Mouse (Mus musculus): ENCODE results near the gene Cass4. TPM values are rescaled to one million over a fixed set of nuclear protein-coding genes. Genes with fewer than 3 reads are reported as not detected.
A peak's percentile ranks its signal among the peaks of the same experiment; 100 is the strongest.

Gene Cass4
- polyA plus RNA-seq, 1 experiment from 2014 or later: 0.33 TPM

DNA sequence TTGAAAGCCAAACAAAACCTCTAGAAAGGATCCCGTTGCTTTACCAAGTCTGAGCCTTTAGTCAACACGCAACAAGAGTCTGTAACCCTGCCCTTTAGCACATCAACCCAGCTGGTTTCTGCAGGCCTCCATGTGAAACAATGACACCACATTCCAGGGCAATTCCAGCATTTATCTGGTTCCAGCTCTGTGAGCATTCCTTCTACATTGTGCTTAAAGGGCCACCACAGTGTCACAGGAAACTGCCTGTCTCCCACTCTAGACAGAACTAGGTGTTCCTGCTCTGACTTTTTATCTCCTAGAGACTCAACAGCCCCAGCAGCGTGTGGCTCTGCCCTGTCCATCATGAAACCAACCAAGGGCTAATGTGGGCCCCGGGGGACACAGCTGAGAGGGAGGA lies 19.7 kb downstream of the Cass4 start:
- Histone ChIP-seq H3K27ac (no peak overlapping the region), H3K36me3 (no peaks in the 10 kb centered on the region), H3K4me2 (no peak overlapping the region), H3K4me3 (no peak overlapping the region), H3K9me3 (no peaks in the 10 kb centered on the region), H3K9ac (no peak overlapping the region), H3K4me1 (0 out of 2 replicates have a peak, but pooled peaks cover 2% of the 10 kb centered on the region), H3K27me3 (no peaks in the 10 kb centered on the region)
- no peak for ATAC-seq (ENCODE audit: insufficient number of reproducible peaks, low FRiP score, low TSS enrichment, low read depth)
- WGBS: 40% methylated on average over 4 of the region's 4 CpGs

DNA sequence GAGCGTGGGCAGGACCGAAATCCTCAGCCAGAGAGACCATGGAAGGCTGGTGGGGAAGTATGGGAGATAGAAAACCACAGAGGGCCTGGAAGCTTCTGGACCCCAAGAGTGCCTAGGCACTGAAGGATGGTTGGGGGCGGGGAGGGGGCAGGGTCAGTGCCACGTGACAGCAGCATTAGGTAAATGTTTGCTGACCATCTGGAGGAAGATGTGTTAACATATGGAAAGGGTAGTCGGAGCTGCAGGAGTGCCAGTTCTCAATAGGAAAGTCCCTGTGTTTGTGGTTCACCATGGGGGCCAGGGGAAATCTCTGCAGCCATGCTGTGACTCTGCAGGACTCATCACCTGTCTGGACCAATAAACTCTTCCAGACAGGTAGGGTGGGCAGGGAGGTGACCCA lies 20.3 kb downstream of the Cass4 start:
- no peaks in the 10 kb centered on the region for H3K9me3 ChIP-seq
- no peak overlapping the region for H3K9ac ChIP-seq
- no peaks in the 10 kb centered on the region for H3K36me3 ChIP-seq
- no peak overlapping the region for H3K4me2 ChIP-seq
- no peak for ATAC-seq (ENCODE audit: insufficient number of reproducible peaks, low FRiP score, low TSS enrichment, low read depth)
- no peak overlapping the region for H3K27ac ChIP-seq
- H3K4me1 ChIP-seq: 0 out of 2 replicates have a peak, but pooled peaks cover 2% of the 10 kb centered on the region
- H3K4me3 ChIP-seq: no peak overlapping the region
- 46% methylated on average over 5 of the region's 5 CpGs for WGBS
- H3K27me3 ChIP-seq: no peaks in the 10 kb centered on the region

- Histone ChIP-seq H3K9me3 (no peaks in the 10 kb centered on the region), H3K4me2 (no peak overlapping the region), H3K9ac (no peak overlapping the region), H3K4me1 (0 out of 2 replicates have a peak, but pooled peaks cover 2% of the 10 kb centered on the region), H3K36me3 (no peaks in the 10 kb centered on the region), H3K4me3 (no peak overlapping the region), H3K27ac (no peak overlapping the region), H3K27me3 (no peaks in the 10 kb centered on the region)
- ATAC-seq (ENCODE audit: insufficient number of reproducible peaks, low FRiP score, low TSS enrichment, low read depth): no peak
- WGBS: 63% methylated on average over 12 of the region's 12 CpGs
These were observed 22.6 kb downstream of the Cass4 start for GRCm38 (mm10) chr2:172416218-172416617.

- 0 out of 2 replicates have a peak, but pooled peaks cover 2% of the 10 kb centered on the region for H3K4me1 ChIP-seq
- no peak overlapping the region for H3K9ac ChIP-seq
- no peaks in the 10 kb centered on the region for H3K36me3 ChIP-seq
- H3K27ac ChIP-seq: no peak overlapping the region
- no peaks in the 10 kb centered on the region for H3K9me3 ChIP-seq
- H3K4me3 ChIP-seq: no peak overlapping the region
- no peak overlapping the region for H3K4me2 ChIP-seq
- ATAC-seq (ENCODE audit: insufficient number of reproducible peaks, low FRiP score, low TSS enrichment, low read depth): no peak
- no peaks in the 10 kb centered on the region for H3K27me3 ChIP-seq
- WGBS: 81% methylated on average over 5 of the region's 5 CpGs
These were observed 23.3 kb downstream of the Cass4 start for GRCm38 (mm10) chr2:172416876-172417275.

DNA sequence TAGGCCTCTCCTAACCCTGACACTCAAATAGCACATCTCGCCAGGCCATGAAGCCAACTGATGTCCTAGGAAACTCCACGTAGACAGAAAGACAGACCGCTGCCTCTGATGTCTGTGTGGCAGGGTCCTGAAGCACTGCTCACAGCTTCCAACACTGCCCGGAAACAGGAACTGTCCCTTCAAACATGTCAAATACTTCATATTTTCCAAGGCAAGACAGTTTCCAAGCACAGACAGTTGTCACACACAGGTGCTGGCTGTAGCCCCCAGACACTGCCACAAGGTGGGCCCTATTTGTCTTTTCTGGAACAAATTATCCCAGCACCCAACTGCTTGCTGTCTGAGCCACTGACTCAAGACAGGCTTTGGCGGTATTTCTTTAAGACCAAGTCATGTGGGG lies 24.6 kb downstream of the Cass4 start:
- WGBS: 89% methylated on average over 5 of the region's 5 CpGs
- H3K27me3 ChIP-seq: no peaks in the 10 kb centered on the region

GRCm38 (mm10) chr2:172430609-172431008 lies 37.0 kb downstream of the Cass4 start:
- H3K27ac ChIP-seq: no peak overlapping the region
- 72% methylated on average over 1 of the region's 1 CpGs for WGBS
- ATAC-seq (ENCODE audit: insufficient number of reproducible peaks, low FRiP score, low TSS enrichment, low read depth): no peak

More for the DNA sequence above, 24.6 kb downstream of the Cass4 start:
- no peak overlapping the region for H3K27ac ChIP-seq
- H3K9me3 ChIP-seq: no peaks in the 10 kb centered on the region
- ATAC-seq (ENCODE audit: insufficient number of reproducible peaks, low FRiP score, low TSS enrichment, low read depth): no peak
- H3K9ac ChIP-seq: no peak overlapping the region
- H3K4me3 ChIP-seq: no peak overlapping the region
- H3K4me1 ChIP-seq: 0 out of 2 replicates have a peak, but pooled peaks cover 2% of the 10 kb centered on the region
- H3K36me3 ChIP-seq: no peaks in the 10 kb centered on the region
- H3K4me2 ChIP-seq: no peak overlapping the region

GRCm38 (mm10) chr2:172433746-172434145 lies 40.2 kb downstream of the Cass4 start:
- H3K9me3 ChIP-seq: no peaks in the 10 kb centered on the region
- no peak overlapping the region for H3K4me2 ChIP-seq
- WGBS: 44% methylated on average over 5 of the region's 5 CpGs
- H3K4me1 ChIP-seq: no peaks in the 10 kb centered on the region
- H3K4me3 ChIP-seq: no peak overlapping the region
- H3K27me3 ChIP-seq: no peaks in the 10 kb centered on the region
- no peak for ATAC-seq (ENCODE audit: insufficient number of reproducible peaks, low FRiP score, low TSS enrichment, low read depth)
- H3K27ac ChIP-seq: no peak overlapping the region
- no peaks in the 10 kb centered on the region for H3K36me3 ChIP-seq
- no peak overlapping the region for H3K9ac ChIP-seq

More at GRCm38 (mm10) chr2:172430609-172431008, 37.0 kb downstream of the Cass4 start:
- Histone ChIP-seq H3K4me2 (no peak overlapping the region), H3K36me3 (no peaks in the 10 kb centered on the region), H3K4me3 (no peak overlapping the region), H3K9ac (no peak overlapping the region), H3K4me1 (no peaks in the 10 kb centered on the region), H3K27me3 (no peaks in the 10 kb centered on the region), H3K9me3 (no peaks in the 10 kb centered on the region)

DNA sequence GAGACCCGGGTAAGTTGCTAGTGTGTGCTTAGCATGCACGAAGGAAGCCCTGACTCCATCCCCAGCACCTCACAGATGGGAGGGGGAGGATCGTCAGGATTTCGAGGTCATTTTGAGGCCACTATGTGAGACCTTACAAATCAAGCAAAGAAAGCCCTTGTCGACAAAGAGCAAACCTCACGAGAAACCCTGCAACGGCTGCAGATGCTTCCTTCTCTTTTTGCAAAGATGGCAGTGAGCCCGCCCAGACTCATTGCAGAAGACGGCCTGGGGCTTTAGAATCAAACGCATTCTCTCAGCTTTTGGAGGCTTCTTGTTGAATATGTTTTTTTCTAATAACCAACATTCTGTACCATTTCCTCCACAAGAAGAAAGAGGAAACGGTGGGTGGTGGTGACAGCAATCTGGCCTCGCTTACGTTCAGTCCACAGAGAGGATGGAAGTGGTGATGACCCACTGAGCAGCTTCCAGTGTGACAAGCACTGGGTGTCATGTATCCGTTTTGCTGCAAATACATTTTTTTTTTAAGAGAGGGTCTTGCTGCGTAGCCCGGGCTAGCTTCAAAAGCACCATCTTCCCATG lies 43.9 kb downstream of the Cass4 start:
- Histone ChIP-seq H3K36me3 (no peaks in the 10 kb centered on the region), H3K4me3 (no peak overlapping the region), H3K27me3 (no peaks in the 10 kb centered on the region), H3K4me1 (peaks cover 18% of the 10 kb centered on the region), H3K9me3 (no peaks in the 10 kb centered on the region), H3K4me2 (no peak overlapping the region), H3K27ac (no peak overlapping the region), H3K9ac (no peak overlapping the region)
- no peak for ATAC-seq (ENCODE audit: insufficient number of reproducible peaks, low FRiP score, low TSS enrichment, low read depth)
- WGBS: 63% methylated on average over 16 of the region's 16 CpGs

DNA sequence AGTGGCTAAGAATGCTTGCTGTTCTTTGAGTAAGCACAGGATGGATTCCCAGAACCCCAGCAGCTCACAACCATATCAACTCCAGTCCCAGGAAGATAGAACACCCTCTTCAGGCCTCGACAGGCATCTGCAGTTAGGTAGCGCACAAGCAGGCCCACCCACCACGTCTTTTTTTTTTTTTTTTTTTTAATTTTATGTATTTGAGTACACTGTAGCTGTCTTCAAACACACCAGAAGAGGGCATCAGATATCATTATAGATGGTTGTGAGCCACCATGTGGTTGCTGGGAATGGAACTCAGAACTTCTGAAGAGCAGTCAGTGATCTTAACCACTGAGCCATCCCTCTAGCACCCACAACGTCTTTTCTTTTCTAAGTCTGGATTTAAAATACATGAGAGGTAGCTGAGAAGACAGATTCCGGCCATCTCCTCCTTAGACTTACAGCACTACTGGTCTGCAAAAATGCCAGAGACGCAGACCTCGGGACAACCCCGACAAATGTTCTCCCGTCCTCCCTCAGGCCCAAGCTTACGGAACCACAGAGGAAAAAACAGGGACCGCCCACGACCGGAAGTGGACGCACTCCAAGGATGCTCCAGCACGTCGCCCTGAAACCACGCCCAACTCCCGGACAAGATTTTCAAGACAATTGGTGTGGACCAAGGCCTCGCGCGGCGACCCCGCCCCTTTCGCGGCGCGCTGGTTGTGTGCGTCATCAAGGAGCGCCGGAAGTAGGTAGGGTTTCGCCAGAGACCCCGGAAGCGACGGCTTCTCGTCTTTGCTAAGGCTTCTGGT lies 46.4 kb downstream of the Cass4 start, which contains the start of gene Rtf2:
Gene Rtf2, plus strand, starts transcription at position 714 of the 797 bp plus-strand sequence.
- Histone ChIP-seq H3K9me3 (no peaks in the 10 kb centered on the region), H3K27me3 (no peaks in the 10 kb centered on the region), H3K9ac (peak within 1 kb of the TSS; percentile 50), H3K4me1 (peaks cover 18% of the 10 kb centered on the region), H3K36me3 (peaks cover 6% of the 10 kb centered on the region), H3K4me3 (peak within 1 kb of the TSS; percentile 76), H3K27ac (peak within 1 kb of the TSS; percentile 76), H3K4me2 (peak within 1 kb of the TSS; percentile 82)
- ATAC-seq (ENCODE audit: insufficient number of reproducible peaks, low FRiP score, low TSS enrichment, low read depth): peak; percentile 87
- 2% methylated on average over 35 of the region's 35 CpGs for WGBS

GRCm38 (mm10) chr2:172440640-172441005 lies 47.0 kb downstream of the Cass4 start:
- Histone ChIP-seq H3K36me3 (peaks cover 11% of the 10 kb centered on the region), H3K4me2 (peak overlapping the region; percentile 82), H3K27me3 (no peaks in the 10 kb centered on the region), H3K27ac (peak overlapping the region; percentile 68; the same call in 1 of the 2 replicates), H3K4me3 (peak overlapping the region; percentile 76), H3K4me1 (peaks cover 18% of the 10 kb centered on the region), H3K9me3 (no peaks in the 10 kb centered on the region), H3K9ac (peak overlapping the region; percentile 50)
- under 1% methylated on average over 21 of the region's 21 CpGs for WGBS
- peak; percentile 26; the same call in 1 of the 2 replicates for ATAC-seq (ENCODE audit: insufficient number of reproducible peaks, low FRiP score, low TSS enrichment, low read depth)

DNA sequence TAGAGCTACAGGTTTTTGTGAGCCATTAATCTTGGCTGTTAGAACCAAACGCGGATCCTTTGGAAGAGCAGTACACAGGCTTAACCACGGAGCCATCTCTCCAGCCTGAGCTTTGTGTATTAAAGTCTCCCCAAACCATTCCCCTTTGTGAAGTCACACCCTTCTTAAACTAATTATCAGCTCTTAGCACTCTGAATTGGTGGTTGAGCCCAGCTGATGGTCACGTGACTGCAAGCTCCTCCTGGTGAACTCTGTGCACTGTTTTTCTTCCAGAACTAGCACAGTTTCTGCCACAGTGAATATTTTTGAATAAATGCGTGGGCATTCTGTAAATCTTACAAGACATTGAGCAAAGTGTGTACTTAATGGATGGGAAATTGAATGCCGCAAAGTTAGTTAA lies 47.6 kb downstream of the Cass4 start:
- H3K4me1 ChIP-seq: peaks cover 18% of the 10 kb centered on the region
- H3K36me3 ChIP-seq: peaks cover 16% of the 10 kb centered on the region
- H3K4me2 ChIP-seq: peak overlapping the region; percentile 82
- H3K27me3 ChIP-seq: no peaks in the 10 kb centered on the region
- WGBS: 34% methylated on average over 6 of the region's 6 CpGs
- H3K9me3 ChIP-seq: no peaks in the 10 kb centered on the region
- no peak for ATAC-seq (ENCODE audit: insufficient number of reproducible peaks, low FRiP score, low TSS enrichment, low read depth)
- H3K9ac ChIP-seq: peak overlapping the region; percentile 50
- H3K27ac ChIP-seq: no peak overlapping the region
- H3K4me3 ChIP-seq: peak overlapping the region; percentile 76

GRCm38 (mm10) chr2:172445617-172446016 lies 52.0 kb downstream of the Cass4 start:
- WGBS: 91% methylated on average over 4 of the region's 4 CpGs

More at GRCm38 (mm10) chr2:172445617-172446016, 52.0 kb downstream of the Cass4 start:
- no peaks in the 10 kb centered on the region for H3K27me3 ChIP-seq
- H3K4me2 ChIP-seq: no peak overlapping the region
- no peaks in the 10 kb centered on the region for H3K9me3 ChIP-seq
- H3K9ac ChIP-seq: no peak overlapping the region
- H3K36me3 ChIP-seq: peaks cover 60% of the 10 kb centered on the region
- no peak overlapping the region for H3K4me3 ChIP-seq
- peaks cover 14% of the 10 kb centered on the region for H3K4me1 ChIP-seq
- no peak for ATAC-seq (ENCODE audit: insufficient number of reproducible peaks, low FRiP score, low TSS enrichment, low read depth)
- H3K27ac ChIP-seq: no peak overlapping the region

Measured in limb, embryonic 15.5 days (tissue).